In genomic region chr4:137963881-137964584, GRCm38 (mm10) we compare ENCODE assay signal across 8 mouse cellular contexts. TPM values are rescaled to one million over a fixed set of nuclear protein-coding genes. Genes with fewer than 3 reads are reported as not detected.
A peak's percentile ranks its signal among the peaks of the same experiment; 100 is the strongest.
DNase-seq lines count a peak whose midpoint lies in the region; ATAC-seq and TF ChIP-seq lines count a peak whose summit lies in the region.

No protein-coding gene starts in this region.

- peak; percentile 64; the same call in 1 of the 2 replicates for ATAC-seq in embryonic facial prominence, embryonic 14.5 days (ENCODE audit: low read depth)

- H3K9ac ChIP-seq in embryonic facial prominence, embryonic 14.5 days (ENCODE audit: low read depth, low read length), result no peak overlapping the region

- no peaks in the 10 kb centered on the region for H3K27me3 ChIP-seq in embryonic facial prominence, embryonic 14.5 days (replicated peaks; ENCODE audit: control insufficient read depth, insufficient read depth, low read length)

- no peaks in the 10 kb centered on the region for H3K4me1 ChIP-seq in embryonic facial prominence, embryonic 14.5 days (ENCODE audit: control insufficient read depth, insufficient read depth, low read length)
- H3K4me1 ChIP-seq in lung, adult 2 months (ENCODE audit: control insufficient read depth, insufficient read depth, low read length), result no peaks in the 10 kb centered on the region

- TF ChIP-seq POLR2A in lung, adult 2 months (IDR thresholded peaks at IDR 0.05; ENCODE audit: borderline replicate concordance, extremely low read depth, low read depth, low read length), result no peak

- H3K4me2 ChIP-seq in embryonic facial prominence, embryonic 14.5 days (ENCODE audit: low read depth, low read length), result no peak overlapping the region

- H3K4me3 ChIP-seq in embryonic facial prominence, embryonic 14.5 days (ENCODE audit: low read depth, low read length), result no peak overlapping the region
- H3K4me3 ChIP-seq in lung, adult 2 months (replicated peaks; ENCODE audit: extremely low read depth, low read depth, low read length), result no peak overlapping the region

- 55% methylated on average over 9 of the region's 9 CpGs for WGBS in embryonic facial prominence, embryonic 14.5 days
- WGBS in lung, adult 2 months, result 68% methylated on average over 9 of the region's 9 CpGs

- DNase-seq in CD8-positive naive resting alpha-beta T cell, adult 2 months (ENCODE audit: low read depth in 2 of 2, low spot score in 2 of 2), result peak; percentile 26 to 55
- DNase-seq in adrenal gland, postnatal 4 days (ENCODE audit: low spot score in 2 of 2), result peak; percentile 58 to 72
- peak; percentile 69 for DNase-seq in embryonic facial prominence, embryonic 14.5 days (ENCODE audit: low spot score)
- DNase-seq in heart, adult 9 months (ENCODE audit: low spot score in 2 of 2), result peak; percentile 78 to 86
- peak; percentile 87 to 94 for DNase-seq in kidney, postnatal 25 days
- peak; percentile 75 for DNase-seq in lung, adult 2 months
- peak; percentile 64 for DNase-seq in ovary, postnatal 14 days (ENCODE audit: low spot score)
- DNase-seq in thymus, postnatal 14 days, result peak; percentile 74

- H3K36me3 ChIP-seq in embryonic facial prominence, embryonic 14.5 days (ENCODE audit: control insufficient read depth, insufficient read depth, low read length), result peaks cover 63% of the 10 kb centered on the region

- H3K9me3 ChIP-seq in embryonic facial prominence, embryonic 14.5 days (ENCODE audit: control insufficient read depth, low read length), result peaks cover 6% of the 10 kb centered on the region; the same call in 1 of the 2 replicates

- TF ChIP-seq CTCF in lung, adult 2 months (IDR thresholded peaks at IDR 0.05; ENCODE audit: insufficient read depth, low read length), result peak; percentile 86

- H3K27ac ChIP-seq in embryonic facial prominence, embryonic 14.5 days (replicated peaks; ENCODE audit: low read depth, low read length), result no peak overlapping the region

RNA-seq across cellular contexts. Expression of gene Eif4g3, which starts 28.8 kb away (rescaled TPM):
- 100 to 1,000 TPM; 121 to 142 TPM for total RNA-seq in adrenal gland, postnatal 4 days (2021)
- 33.9 and 35.4 TPM in 2 replicates for polyA plus RNA-seq in embryonic facial prominence, embryonic 14.5 days (2014; fragmentation: Nextera tagmentation; extraction: Ambion mirVana)
- 69.8 and 79.4 TPM in 2 replicates for polyA plus RNA-seq in lung, adult 2 months (2012; rRNA removed)

Comparison
In these comparisons a context has a peak if more than half of its experiments do, and no peak if none do; other contexts are left out.
1. DNase-seq: peak in every context shown above with its lines; median percentile 90 in kidney, postnatal 25 days; 82 in heart, adult 9 months; 75 in lung, adult 2 months; 74 in thymus, postnatal 14 days; 69 in embryonic facial prominence, embryonic 14.5 days; 65 in adrenal gland, postnatal 4 days; 64 in ovary, postnatal 14 days; 40 in CD8-positive naive resting alpha-beta T cell, adult 2 months.